Mouse (Mus musculus): ENCODE results near the gene Pmm2.

The Pmm2 gene

GRCm38 (mm10) chr16:8656256-8656655 lies 18.8 kb downstream of the Pmm2 start:
- no peak for DNase-seq (ENCODE audit: low spot score in 2 of 2)

DNA sequence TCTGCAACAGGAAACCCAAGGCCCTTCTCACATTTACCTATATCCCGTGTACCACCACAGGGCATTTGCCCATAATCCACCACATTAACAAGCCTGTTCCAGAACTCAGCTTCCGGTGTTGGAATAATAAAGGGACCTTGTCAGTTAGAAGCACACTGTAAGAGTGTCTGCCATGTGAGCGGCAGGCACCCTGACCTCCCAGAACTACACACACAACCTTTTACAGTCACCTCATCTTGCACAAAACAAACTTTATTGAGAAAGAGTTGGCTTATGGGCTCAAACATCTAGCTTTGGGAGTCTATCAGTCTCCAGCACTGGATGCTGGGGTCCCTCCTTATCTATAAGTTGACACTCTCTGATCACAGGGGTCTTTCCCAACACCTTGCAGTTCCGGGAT lies 20.9 kb downstream of the Pmm2 start:
- no peak for DNase-seq (ENCODE audit: low spot score in 2 of 2)

GRCm38 (mm10) chr16:8658764-8659163 lies 21.3 kb downstream of the Pmm2 start:
- DNase-seq (ENCODE audit: low spot score in 2 of 2) = no peak

GRCm38 (mm10) chr16:8663022-8663421 lies 25.5 kb downstream of the Pmm2 start:
- DNase-seq (ENCODE audit: low spot score in 2 of 2) = no peak

DNA sequence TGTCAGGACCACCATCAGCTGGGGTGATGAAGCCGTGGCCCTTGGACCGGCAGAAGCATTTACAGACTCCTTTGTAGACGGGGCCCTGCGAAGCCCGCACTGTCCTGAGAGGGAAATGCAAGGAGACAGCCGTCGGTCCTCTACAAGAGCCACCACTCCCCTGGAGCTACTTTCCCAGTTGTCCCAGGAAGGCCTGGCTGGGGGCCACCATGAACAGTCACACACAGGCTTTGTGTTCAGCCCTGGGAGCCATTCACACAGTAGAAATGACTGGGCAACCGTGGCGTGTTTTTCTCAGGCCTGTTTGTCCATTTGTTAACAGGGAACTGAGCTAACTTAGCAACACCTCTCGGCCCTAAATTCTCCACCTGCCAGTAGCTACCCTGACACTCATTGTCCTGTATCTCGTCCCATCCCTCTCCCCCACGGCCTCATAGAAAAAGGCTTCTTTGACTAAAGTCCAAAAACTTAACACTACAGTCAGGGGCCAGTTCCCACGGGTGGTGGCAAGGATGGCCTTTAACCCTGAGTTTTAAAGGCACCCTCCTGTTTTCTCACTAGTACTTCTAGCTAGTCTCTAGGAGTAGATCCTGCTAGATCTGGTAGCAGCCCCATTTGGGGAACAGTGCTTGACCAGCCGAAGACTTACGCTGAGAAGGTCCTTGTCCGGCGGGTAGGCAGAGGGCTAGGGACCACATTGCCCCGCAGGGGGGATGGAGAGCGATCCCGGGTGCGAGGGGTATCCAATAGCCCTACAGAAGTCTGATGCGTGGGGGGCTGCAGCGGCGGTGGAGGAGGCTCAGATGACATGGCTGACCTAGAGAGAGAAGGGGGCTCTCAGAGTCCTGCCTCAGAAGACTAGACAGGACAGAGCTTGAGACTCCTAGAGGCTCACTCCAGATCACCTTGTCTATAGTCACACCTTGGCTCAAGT lies 26.4 kb downstream of the Pmm2 start:
- no peak for DNase-seq (ENCODE audit: low spot score in 2 of 2)

- no peak for DNase-seq (ENCODE audit: low spot score in 2 of 2)
Measured at GRCm38 (mm10) chr16:8665367-8665766, 27.9 kb downstream of the Pmm2 start.

DNA sequence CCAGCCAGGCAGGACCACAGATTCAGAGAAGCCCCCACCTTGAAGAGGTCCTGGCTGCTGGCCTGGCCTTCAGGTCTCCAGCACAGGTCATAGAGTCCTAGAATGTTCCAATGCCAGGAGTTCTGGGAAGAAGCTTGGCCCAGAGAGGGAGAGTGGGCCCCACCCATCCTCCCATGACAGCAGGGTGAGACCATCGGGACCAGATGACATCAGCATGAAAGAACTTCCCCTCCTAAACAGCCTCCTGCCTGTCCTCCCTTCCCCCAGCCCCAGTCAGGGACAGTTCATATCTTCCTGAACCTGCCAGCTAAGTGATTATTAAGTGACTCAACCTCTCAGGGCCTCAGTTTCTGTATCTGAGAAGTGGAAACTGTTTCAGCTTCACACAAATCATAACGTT lies 29.0 kb downstream of the Pmm2 start:
- no peak for DNase-seq (ENCODE audit: low spot score in 2 of 2)

DNA sequence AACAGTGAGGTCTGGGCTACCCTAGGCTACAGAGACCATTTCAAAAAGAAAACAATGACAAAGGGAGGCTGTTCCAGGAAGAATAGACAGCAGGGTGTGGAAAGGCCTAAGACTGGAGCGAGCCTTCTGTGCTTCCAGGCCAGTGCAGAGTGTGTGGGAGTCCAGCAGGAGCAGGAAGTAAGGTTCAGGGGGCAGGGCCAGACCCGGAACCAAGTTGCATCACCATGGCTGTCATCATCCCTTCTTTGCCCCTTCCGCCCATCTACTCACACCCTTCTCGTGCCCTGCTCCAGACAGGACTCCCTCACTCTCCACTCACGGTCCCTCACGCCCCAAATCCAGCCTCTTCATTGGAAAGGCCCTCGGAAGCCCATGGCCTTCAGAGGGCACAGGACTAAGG lies 29.8 kb downstream of the Pmm2 start:
- no peak for DNase-seq (ENCODE audit: low spot score in 2 of 2)

DNA sequence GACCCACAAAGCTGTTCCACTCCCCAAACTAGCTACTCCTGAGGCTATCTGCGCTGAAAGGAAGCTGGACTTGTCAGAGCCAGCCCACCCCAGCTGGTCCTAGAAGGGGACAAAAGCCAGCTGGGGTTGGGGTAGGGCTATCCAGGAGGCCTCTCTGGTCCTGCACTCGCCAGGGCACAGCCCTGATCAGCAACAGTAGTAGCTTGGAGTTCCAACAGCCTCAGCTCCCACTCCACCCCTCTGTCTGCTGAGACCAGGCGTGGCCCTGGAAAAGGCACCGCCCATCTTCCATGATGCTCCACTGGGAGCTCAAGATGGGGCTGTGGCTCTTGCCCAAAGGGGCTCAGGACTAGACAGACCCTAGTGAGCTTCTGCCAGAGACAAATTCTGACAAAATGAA lies 30.3 kb downstream of the Pmm2 start:
- no peak for DNase-seq (ENCODE audit: low spot score in 2 of 2)

DNA sequence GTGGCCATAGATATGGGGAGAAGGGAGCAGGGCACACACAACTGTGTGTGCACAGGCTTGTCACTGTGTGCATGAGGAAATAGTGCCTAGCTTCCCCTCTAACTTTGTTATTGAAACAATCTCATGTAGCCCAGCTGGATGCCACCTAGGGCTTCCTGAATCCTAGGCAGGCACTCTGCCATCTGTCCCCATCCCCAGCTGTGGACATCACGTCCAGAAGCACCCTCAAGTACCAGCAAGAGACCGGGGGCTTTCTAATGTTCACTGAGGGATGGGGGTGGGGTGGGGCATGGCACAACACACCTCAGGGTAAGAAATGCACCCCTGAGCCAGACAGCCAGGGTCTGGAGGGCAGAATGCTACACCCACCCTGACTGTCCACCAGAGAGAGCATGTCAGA lies 30.9 kb downstream of the Pmm2 start:
- no peak for DNase-seq (ENCODE audit: low spot score in 2 of 2)

GRCm38 (mm10) chr16:8669432-8669831 lies 32.0 kb downstream of the Pmm2 start:
- DNase-seq (ENCODE audit: low spot score in 2 of 2) = no peak

DNA sequence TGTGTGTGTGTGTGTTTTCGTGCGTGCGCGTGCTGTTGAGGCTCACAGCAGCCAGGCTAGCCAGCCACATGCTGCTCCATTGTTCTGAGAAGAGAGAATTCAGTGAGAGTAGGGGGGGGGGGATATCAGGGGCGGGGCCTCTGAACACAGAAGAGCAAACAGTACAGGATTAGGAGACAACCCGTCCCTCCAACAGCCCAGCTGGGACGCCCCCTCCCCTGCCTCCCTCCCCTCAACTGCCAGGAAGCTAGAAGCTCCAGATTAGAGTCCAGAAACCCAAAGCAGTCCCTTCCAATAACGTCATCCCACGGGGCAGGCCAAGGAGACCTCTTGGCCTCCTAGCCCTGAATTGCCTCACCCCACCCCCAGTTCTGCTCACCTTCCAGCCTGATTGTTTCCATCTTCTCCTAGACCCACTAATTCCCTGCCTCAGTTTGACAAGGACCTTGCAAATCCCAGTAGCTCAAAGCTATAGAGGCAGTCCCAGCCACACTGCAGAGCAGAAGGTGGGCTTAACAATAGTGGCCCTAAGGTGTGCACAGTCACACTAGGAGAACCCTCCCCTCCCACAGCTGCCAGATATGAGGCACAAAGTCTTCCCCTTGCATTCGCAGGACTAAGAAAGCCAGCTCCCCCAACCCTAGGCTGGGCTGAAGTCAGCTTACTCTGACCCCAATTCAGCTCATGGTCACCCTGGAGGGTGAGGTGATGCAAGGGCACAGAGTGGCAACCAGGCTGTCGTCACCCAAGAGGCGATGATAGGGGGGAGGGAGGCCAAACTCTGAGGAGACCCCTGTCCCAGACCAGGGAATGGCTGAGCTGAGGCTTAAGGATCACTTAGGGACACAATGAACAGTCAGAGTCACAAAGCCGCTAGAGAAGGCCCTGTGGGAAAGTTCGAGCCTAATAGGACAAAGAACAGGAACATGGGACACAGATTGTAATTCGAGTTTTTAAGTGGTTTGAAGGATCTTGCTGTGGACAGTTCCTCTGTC lies 32.9 kb downstream of the Pmm2 start:
- DNase-seq (ENCODE audit: low spot score in 2 of 2) = no peak

DNA sequence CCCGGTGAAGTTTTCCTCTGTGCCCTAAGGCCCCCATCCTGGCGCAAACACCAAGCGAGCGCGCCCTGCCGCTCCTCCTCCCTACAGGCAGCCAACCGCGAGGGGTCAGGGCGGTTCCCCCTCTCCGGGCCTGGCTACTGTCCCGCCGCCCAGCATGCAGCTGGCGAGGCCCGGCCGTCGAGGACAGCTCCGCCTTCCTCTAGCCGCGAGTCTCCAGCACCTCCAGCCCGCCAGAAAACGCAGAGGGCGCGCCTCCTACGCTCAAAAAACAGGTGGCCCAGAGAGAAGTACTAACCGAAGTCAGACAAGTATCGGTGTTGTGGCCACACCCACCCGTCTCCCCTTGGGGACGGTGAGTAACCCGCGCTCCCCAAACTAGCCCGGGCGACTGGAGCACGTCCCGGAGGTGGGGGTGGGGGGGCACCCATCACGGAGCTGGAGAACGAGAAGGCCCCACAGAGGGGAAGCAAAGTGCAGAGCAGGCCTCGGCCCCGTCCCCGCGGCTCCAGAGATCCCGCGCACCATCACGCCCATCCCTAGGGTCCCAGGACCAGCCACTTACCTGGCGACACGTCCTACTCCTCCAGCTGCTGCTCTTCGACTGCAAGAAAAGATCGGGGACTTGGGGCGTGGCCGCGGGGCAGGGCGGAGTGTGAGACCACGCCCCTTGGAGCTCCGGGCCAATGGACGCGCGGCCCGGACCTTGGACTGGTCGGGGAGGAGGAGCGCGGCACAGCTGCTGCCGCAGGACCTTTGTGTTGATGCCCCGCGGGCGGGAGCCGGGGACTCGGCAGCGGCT lies 34.3 kb downstream of the Pmm2 start, which contains the start of gene Carhsp1:
TSS of gene Carhsp1 (minus strand) at position 605 of the 799 bp plus-strand sequence.
- DNase-seq (ENCODE audit: low spot score in 2 of 2) = peak; percentile 93 to 94

- no peak for DNase-seq (ENCODE audit: low spot score in 2 of 2)
Measured at GRCm38 (mm10) chr16:8672350-8672687, 34.8 kb downstream of the Pmm2 start.

- no peak for DNase-seq (ENCODE audit: low spot score in 2 of 2)
Measured at GRCm38 (mm10) chr16:8672811-8673210, 35.3 kb downstream of the Pmm2 start.

DNA sequence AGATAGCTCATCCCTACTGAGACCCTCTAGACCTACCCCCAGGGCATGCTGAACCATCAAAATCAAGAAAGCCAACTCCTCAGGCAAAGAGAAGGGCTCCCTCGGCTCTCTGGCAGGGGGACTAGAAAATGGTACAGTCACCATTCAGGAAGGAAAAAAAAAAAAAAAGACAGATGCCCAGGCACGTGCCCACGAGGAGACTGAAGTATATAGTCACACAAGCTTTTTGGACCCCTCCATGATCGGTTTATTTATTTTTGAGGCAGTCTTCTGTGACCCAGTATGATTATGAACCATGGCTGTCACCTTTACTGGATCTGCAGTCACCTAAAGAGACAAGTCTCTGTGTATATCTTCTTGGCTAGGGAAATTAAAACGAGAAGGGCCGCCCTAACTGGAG lies 35.9 kb downstream of the Pmm2 start:
- DNase-seq (ENCODE audit: low spot score in 2 of 2) = no peak

DNA sequence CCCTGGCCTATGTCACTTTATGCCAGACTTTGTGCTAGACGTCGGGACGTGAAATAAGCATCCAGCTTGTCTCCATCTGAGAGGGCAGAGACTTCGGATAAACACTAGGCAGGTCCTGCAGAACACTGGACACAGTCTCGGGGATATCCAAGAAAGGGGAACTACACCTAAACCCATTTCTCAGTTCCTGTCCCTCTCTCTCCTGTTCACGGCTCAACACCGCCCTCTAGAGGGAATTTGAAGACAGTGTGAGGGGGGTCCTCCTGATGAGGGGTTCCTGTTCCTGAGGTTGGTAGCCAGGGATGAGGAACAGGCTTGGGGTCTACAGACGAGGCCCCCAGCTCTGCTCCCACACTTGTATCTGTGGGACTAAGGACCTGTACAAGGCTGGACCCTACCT lies 36.7 kb downstream of the Pmm2 start:
- no peak for DNase-seq (ENCODE audit: low spot score in 2 of 2)

GRCm38 (mm10) chr16:8675559-8675958 lies 38.1 kb downstream of the Pmm2 start:
- DNase-seq (ENCODE audit: low spot score in 2 of 2) = no peak

DNA sequence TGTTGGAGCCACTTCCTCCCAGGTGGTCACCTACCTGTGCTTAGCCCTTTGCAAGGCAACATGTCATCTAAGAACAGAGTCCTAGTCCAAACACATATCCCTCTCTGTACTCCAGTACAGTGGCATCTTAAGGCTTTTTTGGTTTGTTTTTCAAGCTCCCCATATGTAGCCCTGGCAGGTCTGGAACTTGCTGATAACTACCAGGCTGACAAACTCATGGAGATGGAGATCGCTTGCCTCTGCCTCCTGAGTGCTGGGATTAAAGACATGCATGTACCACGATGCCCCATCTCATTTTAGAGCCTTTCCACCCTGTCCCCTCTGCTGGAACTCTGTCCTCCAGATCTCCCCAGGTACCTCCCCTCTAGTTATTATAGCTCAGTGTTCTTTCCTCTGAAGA lies 38.8 kb downstream of the Pmm2 start:
- DNase-seq (ENCODE audit: low spot score in 2 of 2) = no peak

GRCm38 (mm10) chr16:8676800-8677199 lies 39.3 kb downstream of the Pmm2 start:
- no peak for DNase-seq (ENCODE audit: low spot score in 2 of 2)

DNA sequence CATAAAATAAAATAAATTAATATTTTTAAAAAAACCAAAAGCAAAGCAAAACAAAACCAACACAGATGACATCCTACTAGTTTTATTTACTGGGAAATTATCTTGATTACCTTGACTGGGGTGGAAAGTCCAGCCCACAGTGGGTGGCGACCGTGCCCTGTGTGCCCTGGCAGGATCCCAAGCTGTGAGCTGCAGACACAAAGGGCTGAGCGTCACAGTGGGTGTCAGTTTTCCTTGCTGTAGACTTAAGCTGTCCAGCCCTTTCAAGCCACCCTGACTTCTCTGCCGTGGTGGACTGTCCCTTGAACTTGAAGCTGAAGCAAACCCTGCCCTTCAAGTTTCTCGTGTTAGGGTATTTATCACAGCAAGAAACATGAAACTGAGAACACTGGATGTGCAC lies 40.6 kb downstream of the Pmm2 start:
- DNase-seq (ENCODE audit: low spot score in 2 of 2) = no peak

GRCm38 (mm10) chr16:8678676-8679075 lies 41.2 kb downstream of the Pmm2 start:
- DNase-seq (ENCODE audit: low spot score in 2 of 2) = no peak

All from urinary bladder, adult 18-20 months (tissue).